Mouse (Mus musculus) embryo, embryonic 9.5 days (tissue): Measurements from ENCODE around the gene Efcab11.
A peak's percentile ranks its signal among the peaks of the same experiment; 100 is the strongest.
"Not testable (repeated sequence)": the region's sequence is repeated elsewhere in the genome, so short reads cannot be mapped to it uniquely, and the experiment has no call there.

Source experiments
- DNase-seq: peaks from one replicate; pipeline ENCODE4 v3.0.0-alpha.2; 2017; ENCODE audit errors: extremely low spot score

Gene Efcab11

DNA sequence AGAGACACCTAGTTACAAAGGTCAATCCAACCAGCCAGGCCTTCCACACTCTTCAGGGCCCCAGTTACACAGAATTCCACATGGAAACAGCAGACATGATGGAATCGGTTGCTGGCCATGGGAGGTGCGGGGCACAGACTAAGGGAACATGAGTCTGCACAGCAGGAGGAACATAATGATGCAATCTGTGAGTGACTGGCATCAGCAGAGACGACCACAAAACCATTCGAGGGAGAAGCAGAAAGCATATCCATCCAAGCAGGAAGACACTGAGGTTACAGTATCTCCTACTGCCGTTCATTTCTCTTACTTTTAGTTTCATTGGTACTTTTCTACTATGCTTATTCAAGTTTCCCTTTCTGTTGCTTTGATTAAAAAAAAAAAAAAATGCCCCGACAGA lies 9.6 kb downstream of the Efcab11 start:
- no peak for DNase-seq

DNA sequence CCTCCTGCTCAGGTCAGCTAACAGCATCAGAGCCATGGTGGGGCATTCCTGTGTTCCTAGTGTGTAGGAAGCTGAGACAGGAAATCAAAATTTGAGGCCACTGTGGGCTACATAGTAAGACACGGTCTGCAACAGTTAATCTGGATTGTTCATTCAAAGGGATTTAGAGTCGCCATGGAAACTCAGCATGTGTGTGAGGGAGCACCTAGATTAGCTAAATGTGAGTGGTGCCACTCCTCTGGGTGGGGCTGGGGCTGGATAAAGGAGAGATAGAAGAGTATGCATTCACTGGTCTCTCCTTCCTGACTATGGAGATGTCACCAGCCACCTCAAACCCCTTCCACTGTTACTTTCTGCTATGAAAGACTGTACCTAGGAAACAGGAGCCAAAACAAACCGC lies 10.8 kb downstream of the Efcab11 start:
- DNase-seq, result no peak

DNA sequence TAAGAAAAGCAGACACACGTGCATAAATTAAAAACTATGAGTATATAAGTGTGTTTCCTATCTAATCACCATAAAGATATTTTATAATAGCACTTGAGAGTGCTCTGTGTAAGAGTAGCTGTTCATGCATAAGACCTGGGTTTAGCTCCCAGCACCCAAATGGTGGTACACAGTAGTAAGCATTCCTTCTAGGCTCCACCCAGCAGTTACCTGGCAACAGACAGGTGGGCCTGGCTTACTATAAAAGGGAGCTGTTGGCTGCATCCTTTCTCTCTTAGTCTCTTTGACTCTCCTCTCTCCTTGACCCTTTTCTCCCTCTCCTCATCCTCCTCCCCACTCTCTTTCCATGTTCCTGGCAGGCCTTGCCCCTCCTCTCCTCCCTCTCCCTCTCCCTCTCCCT lies 15.4 kb downstream of the Efcab11 start:
- no peak for DNase-seq

DNA sequence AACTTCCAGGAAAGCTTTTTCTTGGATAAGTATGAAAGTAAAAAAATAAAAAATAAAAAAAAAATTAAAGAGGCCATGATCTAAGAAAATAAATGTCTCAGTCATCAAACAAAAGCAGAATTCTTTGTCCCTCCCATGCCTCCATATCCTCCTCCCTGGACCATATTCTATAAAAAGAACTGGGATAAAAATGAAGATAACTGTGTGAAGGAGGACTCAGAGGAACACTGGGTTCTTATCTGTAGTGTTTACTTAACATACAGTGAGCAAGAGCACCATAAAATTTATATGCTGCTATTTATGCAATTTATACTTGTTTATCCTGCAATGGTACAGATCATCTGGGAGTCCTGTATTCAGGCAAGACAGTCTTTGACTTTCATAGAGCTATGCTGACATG lies 19.6 kb downstream of the Efcab11 start:
- no peak for DNase-seq

DNA sequence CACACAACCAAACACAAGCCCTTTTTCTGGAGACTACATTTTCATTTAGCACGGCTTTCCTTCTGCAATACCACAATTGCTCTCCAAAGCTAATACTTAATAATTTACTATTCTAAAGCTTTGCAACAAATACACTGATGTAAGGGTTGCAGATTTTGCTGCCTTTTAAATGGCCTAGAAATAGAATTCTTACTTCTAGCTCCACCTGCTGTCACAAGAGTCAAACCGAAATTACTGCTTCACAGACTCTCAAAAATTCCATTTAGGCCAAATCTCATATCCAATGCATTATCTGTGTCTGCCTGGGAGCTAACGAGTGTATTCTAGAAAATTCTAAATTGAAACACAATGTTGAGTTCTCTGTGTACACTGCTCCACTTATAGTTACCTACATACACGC lies 23.3 kb downstream of the Efcab11 start:
- DNase-seq, result no peak

DNA sequence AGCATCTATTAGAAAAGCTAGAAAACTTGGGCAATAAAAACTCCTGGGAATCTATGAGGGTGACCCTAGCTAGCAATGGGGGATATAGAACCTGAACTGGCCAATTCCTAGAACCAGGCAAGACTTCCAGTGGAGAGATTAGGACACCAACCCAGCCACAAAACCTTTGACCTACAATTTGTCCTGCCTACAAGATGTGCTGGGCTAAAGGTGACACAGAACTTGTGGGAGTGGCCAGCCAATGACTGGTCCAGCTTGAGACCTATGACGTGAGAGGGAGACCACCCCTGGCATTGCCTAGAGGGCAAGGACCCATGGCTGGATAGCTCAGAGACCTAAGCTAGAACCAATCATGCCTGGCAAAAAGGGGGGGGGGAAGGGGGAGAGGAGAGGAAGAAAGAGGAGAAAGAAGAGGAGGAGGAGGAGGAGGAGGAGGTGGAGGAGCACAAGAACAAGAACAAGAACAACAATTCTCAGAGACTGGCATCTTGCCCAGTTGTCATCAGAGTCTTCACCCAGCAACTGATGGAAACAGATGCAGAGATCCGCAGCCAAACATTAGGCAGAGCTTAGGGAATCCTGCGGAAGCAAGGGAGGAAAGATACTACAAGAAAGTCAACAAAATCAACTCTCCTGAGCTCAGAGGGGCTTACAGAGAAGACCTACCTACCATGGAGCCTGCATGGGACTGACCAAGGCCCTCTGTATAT lies 24.7 kb downstream of the Efcab11 start:
- no peak for DNase-seq

DNA sequence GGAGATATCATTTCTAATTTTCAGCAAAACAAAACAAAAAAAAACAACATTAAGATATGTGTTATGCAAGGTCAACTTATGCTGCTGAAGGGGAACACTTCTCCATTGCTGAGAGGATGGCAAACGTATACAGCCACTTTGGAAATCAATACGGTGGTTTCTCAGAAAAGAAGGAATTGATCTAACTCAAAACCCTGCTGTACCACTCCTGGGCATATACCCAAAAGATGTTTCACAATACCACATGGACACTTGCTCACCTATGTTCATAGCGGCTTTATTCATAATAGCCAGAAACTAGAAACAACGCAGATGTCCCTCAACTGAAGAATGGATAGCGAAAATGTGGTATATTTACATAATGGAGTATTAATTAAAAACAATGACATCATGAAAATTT lies 25.6 kb downstream of the Efcab11 start:
- no peak for DNase-seq

DNA sequence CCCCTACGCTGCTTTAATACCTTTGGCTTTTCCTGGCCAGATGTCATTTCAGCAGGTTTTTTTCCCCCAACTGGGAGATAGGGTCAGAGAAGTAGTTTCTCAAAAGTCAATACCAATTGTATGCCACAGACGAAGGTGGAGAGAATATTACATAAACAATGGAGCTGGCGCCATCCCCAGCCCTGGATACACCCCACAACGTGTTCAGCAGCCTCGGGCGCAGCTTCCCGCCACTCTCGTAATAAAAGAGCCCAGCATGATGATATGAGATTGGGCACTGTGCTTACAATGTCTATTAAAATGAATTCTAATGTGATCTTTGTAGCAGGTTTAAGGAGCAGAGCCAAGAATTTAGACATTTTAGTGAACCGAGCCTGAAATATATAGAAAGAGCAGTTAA lies 28.2 kb downstream of the Efcab11 start:
- no peak for DNase-seq

DNA sequence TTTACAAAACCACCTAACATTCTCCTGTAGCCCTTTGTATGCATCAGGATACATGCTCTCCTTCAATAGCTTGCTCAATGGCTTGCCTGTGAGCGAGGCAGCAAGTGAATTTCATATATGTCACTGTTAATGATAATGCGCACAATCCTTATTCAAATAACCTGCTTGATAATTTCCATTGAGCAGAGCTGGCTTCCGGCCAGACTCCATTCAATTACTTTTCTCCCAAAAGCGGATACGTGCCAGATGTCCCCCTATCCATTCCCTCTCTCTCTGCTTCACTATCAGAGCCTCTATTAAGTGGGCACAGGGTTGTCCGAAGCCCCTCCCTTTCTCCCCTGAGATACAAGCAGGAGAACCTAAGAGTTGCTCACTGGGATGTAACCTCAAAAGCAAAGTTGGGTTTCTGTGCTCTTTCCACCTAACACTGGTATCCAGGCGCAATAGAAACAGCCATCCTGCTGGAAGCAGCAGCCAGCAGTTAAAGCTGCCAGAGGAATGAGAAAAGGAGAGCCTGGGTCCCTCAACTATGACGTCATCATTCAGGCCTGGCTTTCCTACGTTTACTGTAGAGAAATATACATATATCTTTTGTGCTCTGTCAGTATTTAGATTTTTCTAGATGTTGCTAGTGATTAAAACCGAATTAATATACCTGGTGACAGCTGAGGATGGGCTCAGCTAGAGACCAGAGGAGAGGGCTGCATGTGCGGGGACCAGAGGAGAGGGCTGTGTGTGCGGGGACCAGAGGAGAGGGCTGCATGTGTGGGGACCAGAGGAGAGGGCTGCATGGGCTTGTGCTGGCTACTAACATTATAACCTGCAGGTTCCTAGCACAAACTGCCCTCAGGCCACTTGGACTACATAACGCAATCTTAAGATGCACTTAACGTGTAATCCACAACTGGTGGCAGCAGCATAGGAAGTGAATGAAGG lies 30.6 kb downstream of the Efcab11 start:
- no peak for DNase-seq

DNA sequence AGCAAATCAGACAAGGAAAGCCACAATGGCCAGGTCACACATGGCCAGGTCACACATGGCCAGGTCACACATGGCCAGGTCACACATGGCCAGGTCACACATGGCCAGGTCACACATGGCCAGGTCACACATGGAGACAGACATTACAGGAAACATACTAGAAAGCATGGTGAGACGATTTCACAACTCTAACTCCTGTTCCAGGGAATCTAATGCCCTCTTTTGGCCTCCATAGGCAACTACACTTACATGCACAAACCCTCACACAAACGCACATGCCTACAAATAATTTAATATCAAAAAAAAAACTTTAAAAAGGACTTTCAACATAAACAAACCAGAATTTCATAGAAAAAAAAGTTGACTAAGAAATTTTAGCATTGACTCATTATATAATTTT lies 34.2 kb downstream of the Efcab11 start:
- no peak for DNase-seq

DNA sequence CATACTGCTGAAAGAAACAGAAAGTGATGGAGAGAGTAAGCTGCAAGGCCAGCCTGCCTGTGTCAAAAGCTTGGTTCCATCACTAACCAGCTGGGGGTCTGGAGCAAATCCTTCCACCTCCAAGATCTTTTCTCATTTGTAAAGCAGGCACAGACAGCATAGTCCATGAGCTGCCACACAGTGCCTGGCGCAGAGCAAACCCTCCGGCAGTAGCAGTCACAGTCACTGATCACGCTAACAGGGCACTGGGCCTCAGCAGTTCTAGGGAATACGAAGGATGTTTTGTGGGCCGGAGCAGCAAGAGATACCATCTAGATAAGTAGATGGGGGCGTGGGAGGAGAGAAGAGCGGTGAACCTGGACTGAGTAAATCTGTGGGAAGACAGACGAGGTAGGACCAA lies 39.3 kb downstream of the Efcab11 start:
- no peak for DNase-seq

DNA sequence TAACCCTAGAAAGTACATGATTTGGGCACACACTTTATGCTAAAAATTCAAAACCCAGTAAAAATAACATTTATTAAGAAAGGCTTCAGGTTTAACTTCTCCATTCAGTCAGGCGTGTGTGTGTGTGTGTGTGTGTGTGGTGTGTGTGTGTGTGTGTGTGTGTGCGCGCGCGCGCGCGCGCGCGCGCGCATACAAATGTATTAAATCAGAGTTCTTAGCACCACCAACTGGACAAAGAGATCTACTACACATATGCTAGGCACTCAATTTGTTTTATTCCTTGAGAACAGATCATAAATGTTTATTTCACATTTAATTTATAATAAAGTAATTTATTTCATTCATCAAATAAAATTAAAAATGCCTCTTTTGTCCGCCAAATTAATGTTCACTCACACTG lies 45.5 kb downstream of the Efcab11 start:
- no peak for DNase-seq

DNA sequence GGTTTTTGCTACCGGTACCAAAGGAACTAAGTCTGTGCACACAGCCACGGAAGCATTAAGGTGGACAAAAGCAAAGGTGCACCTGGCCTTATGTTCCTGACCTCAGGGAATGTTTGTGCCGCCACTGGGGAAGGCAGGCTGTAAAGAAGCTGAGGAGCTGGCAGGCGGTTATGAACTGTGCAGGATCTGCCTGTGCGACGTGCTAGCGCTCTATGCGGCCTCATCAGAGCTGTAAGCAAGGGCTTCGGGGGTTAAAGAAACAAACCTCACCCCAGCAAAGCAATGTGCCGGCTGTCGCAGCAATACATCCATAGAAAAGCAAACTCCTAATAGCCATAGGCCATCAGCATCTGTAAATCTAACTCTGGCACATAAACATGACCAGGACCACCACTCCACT lies 46.1 kb downstream of the Efcab11 start:
- DNase-seq, result no peak

DNA sequence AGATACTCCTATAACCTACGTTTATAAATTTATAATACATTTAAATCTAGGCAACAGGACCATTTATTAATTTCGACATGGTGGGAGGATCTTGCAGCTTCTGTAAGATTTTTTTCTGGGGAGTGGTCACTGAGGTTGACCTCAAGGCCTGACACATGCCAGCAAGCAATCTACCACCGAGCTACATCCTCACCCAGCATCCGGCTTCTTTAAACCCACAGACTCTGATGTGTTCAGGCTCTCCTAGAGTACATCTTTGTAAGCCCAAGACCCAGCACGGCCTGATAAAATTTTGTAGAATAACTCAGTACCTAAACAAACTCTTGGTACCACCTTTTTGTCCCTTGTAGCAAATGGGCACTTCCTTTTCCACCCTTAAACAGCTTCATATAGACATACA lies 46.7 kb downstream of the Efcab11 start:
- no peak for DNase-seq

DNA sequence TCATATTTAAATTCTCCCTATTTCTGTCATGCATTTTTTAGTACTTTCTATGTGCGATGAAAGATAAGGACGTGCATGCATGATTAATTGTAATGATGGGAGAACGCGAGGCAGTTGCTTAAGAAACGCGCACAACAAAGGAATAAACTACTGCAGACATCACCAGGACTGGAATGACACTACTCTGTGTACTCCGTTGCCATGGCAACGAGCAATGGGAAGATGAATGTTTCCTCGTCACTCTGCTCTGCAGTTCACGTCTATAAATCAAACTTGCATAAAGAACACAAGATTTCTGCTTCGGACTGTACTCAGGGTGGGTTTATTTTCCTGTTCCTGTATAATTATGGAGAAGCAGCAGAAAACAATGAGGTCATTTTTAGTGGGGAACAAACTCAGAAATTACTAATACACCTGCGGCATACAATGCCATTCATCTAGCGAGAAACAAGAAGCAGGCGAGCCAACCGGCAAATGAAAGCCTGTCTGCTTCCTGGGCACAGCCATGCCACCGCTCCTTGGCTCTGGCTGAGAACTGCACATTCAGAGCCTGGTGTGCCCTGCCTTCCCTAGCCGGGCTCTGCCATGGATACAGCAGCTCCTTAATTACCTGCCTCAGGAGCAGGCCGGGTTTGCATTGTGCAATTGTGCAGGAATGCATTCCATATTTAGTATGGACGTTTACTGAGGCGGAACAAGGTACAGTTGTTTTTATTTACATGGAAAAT lies 47.7 kb downstream of the Efcab11 start:
- DNase-seq, result peak; percentile 29

DNA sequence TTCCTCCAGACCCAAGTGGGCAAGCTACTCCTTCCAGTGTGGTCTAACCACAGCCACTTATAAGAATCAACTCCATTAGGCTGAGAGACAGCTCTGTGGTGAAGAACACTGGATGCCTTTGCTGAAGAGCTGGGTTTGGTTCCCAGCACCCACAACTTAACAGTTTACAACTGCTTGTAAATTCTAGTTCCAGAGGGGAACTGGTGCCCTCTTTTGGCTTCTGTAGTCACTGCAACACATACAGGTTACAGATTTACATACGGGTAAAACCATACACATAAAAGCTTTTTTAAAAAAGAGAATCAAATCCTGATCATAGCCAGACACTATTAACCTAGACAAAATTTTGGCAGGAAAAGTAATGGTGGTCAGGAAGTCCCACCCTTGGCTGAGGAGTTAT lies 50.8 kb downstream of the Efcab11 start:
- DNase-seq, result no peak

DNA sequence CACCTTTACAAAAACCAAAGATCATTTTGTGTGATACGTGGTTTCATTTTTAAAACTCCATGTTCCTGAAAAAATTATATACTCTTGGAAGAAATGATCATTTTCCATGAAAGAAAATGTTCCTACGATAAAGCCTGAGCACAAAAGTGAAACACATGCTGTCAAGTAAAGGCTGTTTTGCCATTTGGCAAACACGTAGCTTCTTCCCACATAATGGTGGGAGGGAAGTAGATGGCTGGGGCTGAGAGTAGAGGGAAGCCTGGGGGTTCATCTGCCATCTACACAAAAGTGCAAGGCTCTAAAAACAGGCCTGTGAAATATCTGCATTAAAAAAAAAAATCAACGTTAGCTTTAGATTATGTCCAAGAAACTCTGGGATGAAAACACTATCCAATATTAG lies 61.6 kb downstream of the Efcab11 start:
- DNase-seq, result no peak

DNA sequence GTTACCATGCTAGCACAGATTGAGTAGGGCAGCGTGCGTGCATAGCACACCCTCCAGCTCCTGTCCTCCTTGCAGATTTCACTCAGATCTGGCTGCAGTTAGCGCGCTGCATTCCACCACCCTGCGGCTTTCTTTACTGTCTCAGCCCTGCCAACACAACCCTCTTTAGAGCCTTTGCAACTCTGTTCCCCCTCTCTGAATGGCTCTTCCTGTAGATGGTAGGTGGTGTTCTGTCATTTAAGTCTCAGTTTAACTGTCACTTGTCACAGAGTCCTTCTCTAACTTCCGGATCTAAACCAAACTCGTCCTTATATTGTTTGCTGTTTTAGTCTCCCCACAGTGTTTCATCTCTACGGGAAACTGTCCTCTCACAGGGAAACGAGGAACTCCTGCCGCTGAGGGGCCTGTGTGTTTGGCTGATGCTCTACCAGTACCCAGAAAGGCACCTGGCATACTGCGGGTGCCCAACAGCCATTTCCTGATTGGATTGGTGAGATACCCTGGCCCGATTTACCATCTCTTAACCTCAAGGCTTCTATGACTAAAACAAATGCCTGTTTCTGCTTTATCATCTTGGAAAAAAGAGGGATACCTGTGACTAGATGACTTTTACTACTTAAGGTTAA lies 62.8 kb downstream of the Efcab11 start:
- DNase-seq, result no peak

DNA sequence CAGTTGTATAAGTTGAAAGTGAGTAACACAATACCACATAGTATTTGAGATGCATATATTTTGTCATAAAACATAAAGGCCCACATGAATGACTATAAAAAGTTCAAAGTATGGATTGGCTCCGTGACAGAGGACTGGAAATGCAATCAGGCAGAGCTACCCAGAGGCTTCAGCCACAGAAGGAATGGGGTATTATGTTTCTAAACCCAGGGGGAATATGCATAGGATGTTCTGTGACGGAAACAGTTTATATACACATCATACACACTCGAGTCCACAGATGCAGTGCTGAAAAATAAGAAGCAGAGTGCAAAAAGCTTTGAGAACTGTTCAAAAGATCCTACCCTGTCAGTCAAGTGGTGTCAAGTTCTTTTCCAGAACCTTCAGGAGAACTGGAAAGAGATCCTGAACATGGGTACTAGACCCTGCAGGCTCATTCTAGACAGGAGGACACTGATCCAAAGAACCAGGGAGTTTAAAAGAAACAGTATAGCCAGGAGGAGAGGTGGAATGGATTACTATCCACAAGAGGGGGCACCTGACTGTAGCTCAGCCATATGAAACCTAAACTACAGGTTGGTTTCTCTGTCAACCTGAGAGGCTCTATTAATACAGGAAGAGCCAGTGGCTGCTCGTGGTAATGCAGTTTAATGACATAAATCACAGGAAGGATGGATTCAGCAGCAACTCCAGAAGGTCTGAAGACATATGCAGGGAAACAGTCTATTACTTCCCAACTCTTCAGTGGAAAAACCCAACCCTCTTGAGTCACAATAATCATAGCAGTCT lies 64.9 kb downstream of the Efcab11 start:
- no peak for DNase-seq

DNA sequence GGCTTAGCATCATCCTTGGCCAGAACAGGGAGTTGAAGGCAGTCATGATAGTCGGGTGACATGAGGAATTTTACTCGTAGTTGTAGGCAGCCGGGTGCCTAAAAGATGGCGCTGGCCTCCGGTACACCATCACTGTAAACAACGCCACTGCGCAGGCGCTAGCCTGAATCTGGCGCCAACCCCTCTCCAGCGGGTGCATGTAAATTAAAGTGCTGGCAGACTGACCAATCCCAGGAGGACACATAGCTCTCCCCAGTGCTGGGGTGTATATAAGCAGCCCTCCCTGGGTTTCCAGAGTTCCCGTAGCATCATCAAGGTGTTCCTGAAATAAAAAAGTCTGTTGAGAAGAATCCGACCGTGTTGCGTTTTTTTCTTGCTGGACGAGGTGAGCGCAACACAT lies 66.2 kb downstream of the Efcab11 start:
- DNase-seq, result not testable (repeated sequence)

DNA sequence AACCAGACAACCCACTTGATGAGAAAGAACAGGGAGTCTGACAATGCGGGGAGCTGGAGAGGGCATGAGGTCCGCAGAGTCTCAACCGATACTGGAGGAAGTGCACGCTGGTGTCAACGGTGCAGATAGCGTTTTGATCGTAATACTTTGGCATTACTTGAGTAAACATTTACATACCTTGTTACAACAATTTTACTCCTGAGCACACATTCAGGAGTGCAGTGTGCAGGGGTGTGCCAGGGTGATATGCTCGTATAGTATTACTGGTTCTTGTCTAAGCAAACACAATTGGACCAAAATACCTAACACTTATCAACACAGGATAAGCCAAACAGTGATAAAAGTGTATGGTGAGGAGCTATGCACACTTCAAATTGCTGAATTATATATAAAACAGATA lies 69.0 kb downstream of the Efcab11 start:
- no peak for DNase-seq
